Mouse (Mus musculus) regulatory T cell (primary cell): Measurements from ENCODE around the gene Eif4g3.

Source experiments
- in situ Hi-C: fragments of 300-600 bp; cut with MboI, MseI; formaldehyde crosslinking; loops from one replicate; pipeline ENCODE4 v1.15.1; 2025; ENCODE audit warnings: high pct_unique_total_duplicates

The Eif4g3 gene

DNA sequence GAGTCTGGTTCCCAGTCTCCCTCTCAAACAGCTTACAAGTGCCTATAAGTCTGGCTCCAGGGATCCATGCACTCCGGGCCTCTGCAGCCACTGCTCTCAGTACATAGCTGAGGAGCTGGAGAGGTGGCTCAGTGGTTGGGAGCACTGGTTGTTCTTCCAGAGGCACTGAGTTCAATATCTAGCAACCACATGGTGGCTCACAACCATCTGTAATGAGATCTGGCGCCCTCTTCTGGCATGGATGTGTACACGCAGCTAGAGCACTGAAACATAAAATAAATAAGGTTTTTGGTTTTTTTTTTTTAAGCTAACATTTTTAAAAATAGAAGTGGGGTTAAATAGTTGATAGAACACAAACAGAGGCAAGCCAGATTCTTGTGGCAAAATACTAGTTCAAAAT, 161.2 kb downstream of the Eif4g3 start:
- in situ Hi-C loops: loop anchor here (10.0 kb wide), 1 partner anchor 829 kb away; no protein-coding TSS in a partner anchor

DNA sequence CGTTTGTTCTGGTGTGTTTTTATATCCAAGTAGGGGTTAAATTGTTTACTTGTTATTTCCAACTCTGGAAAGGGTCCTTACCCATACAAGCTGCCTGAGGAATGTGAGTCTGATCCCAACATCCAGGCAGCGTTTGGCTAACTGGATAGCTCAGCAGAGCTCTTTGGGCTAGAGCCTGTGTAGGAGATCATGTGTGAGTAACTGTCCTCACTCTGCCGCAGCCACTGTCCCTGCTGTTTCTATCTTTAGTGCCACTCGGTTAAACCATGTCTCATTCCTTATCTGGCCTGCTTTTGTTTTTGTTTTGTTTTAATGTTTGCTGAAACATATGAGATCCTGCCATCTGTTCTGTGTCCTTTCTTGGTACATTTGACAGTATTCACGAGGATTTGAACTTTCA, 168.1 kb downstream of the Eif4g3 start:
- in situ Hi-C loops: no loop called here

DNA sequence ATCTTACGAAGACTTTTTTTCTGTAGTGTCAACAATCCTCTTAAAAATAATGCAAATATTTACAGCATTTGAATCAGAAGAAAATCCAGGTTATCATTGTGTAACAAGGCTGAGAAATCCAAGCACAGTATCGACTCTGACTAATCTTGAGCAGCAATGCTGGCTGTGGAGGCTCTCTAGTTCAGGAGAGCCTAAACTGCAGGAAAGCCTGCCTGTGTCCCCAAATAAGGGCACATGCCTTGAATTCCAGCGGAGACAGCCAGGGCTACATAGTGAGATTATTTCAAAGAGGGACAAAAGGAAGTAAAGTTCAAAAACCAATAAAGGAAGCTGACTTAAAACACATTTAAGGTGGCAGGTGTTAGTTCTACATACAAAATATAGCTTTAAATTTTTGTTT, 168.7 kb downstream of the Eif4g3 start:
- in situ Hi-C loops: no loop called here

DNA sequence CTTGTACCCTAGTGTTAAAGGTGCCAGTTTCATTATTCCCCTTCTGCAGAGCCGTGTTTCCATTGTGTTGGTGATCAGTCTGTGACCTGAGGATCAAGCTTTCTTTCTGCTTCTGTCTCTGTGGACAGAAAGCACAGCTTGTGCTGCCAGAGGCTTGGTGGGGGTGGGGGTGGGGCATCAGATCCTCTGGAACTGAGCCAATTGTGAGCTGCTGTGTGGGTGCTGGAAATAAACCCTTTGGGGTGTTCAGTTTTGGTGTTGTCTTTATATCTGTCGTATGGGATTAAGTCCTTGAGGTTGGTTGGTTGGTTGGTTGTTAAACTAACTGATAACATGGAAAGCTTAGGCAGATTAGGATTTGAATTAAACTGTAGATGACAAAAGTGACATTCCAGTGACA, 171.0 kb downstream of the Eif4g3 start:
- in situ Hi-C loops: no loop called here

DNA sequence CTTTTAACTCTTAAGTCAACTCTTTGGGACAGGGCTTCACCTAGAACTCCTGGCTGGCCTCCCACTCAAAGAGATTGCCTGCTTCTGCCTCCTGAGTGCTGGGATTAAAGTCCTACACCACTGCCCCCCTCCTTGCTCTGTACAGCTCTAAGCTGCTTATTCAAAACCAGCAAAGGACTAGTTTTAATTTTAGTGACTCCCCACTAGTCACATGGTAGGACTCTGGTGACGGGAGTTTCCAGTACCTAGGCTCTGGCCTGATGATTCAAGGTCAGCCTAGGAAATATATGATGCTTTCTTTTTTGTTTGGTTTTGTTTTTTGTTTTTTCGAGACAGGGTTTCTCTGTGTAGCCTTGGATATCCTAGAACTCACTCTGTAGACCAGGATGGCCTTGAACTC, 172.0 kb downstream of the Eif4g3 start:
- in situ Hi-C loops: no loop called here

DNA sequence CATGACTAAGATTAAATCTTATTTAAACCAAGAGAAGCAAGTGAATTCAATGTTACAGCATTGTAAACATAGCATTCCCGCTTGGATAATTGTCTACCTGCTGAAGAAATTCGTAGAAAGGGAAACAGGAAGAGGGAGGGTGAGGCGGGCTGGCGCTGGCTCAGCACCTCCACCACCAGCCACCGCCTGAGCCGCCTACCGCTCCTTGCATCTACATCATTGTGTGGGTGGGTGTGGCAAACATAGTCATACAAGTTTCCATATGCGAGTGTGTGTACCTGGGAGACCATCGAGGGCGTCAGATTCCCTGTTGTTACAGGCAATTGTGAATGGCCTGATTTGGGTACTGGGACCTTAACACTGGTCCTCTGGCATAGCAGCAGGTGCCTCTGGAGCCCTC, 173.7 kb downstream of the Eif4g3 start:
- in situ Hi-C loops: no loop called here

DNA sequence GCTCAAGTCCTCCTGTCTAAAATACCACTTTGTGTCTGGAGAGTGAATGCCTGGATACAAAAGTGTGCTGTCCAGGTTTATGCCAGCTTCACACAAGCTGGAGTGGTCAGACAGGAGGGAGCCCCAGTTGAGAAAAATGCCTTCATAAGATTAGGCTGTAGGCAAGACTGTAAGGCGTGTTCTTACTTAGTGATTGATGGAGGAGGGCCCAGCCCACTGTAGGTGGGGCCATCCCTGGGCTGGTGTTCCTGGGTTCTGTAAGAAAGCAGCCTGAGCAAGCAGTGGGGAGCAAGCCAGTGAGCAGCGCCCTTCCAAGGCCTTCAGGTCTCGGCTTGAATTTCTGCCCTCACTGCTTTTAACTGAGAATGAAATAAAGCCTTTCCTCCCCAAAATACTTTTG, 175.3 kb downstream of the Eif4g3 start:
- in situ Hi-C loops: no loop called here

DNA sequence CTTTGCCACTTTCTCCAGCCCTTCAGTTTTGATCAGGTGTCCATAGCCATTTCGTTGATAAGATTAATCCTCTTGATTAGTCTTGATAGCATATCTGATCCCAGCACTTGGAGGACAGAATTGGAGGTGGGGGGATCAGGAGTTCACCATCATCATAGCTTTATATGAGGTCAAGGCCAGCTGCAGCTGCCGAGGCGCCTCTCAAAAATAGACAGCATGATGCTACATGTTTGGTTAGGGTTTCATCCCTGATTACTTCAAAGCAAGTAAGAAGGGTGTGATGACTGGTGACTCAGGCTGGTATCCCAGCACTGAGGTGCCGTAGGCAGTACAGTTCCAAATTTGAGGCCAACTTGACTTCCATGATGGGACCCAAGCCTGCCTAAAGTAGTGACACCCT, 176.6 kb downstream of the Eif4g3 start:
- in situ Hi-C loops: no loop called here

DNA sequence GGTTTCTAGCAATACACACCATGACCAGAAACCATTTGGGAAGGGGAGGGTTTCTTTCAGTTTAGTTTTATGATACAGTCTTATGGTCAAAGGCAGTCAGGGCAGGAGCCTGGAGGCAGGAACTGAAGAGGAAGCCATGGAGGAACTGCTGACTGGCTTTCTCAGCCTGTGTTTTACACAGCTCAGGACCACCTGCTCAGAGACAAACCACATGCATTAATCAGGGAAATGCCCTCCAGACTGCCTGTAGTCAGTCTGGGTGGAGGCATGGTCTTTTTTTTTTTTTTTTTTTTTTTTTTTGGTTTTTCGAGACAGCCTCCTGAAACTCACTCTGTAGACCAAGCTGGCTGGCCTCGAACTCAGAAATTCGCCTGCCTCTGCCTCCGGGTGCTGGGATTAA, 179.9 kb downstream of the Eif4g3 start:
- in situ Hi-C loops: no loop called here

DNA sequence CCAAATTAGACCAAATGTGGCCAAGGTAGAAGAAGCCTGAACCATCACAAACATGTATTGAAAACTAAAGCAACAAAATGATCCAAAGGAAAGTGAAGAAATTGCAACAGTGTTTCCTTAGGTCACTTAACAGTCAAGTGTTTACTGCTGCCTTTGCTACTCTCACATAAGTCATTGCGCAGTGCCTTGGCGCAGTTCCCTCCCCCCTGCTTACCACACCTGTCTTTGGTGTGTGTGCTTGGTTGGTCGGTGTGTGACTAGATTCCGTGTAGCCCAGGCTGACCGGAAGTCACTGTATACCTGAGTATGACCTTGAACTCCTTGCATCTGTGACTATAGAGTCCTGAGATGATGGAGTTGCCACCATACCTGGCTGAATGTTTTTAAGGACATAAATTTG, 186.6 kb downstream of the Eif4g3 start:
- in situ Hi-C loops: no loop called here

DNA sequence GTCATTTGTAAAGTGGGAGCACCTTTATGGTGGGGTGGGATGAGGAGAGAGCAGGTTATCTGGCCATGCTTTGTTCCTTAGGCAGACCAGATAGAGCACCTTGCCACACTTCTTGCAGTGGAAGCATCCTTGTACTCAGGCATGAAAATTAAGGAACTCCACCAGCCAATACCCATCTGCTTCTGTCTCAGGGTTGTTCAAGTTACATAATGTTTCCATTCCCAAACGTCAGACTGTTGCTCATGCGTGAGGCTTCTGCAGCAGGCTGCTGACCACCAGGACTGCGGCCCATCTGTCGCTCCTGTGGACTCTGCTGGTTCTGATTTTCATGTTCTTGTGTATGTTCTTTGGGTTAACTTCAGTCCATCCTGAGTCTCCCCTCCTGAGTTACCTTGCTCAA, 187.9 kb downstream of the Eif4g3 start:
- in situ Hi-C loops: loop anchor here (10.0 kb wide), 1 partner anchor 1936 kb away; the partner anchor contains the start of gene Tcea3

DNA sequence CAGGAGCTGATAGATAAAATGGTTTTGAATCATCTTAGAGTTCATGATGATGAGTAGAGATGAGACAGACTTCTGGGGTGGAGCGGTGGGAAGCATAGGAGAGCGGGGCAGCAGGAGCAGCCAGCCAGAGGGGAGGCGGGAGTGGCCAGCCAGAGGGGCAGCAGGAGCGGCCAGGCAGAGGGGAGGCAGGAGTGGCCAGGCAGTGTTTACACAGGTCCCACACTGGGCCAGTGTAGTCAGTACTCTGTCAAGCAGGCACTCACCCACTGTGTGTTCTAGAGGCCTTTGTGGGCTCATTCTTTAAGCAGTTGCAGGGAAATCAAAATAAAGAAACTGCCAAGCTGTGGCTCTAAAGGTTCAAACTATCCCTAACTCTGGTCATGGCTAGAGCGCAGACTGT, 191.2 kb downstream of the Eif4g3 start:
- in situ Hi-C loops: loop anchor here (10.0 kb wide), 1 partner anchor 1939 kb away; the partner anchor contains the start of gene Tcea3

DNA sequence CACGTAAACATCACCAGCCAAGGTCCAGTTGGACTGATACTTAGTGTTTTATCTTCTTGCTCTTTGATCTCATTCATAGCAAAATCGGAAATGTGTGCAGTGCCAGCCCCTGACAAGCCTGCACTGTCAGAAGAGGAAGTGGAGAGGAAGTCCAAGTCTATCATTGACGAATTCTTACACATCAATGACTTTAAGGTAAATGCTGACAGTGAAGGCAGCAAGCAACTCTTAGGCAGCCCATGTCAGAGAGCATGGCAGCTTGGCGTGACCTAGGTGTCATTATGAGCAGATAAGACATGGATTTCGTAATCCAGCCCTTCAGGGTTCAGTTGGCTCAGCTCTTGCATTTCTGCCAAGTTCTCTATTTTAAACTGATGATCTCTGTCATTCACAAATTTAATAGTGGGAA, 191.8 kb downstream of the Eif4g3 start:
- in situ Hi-C loops: loop anchor here (10.0 kb wide), 1 partner anchor 1940 kb away; the partner anchor contains the start of gene Tcea3

DNA sequence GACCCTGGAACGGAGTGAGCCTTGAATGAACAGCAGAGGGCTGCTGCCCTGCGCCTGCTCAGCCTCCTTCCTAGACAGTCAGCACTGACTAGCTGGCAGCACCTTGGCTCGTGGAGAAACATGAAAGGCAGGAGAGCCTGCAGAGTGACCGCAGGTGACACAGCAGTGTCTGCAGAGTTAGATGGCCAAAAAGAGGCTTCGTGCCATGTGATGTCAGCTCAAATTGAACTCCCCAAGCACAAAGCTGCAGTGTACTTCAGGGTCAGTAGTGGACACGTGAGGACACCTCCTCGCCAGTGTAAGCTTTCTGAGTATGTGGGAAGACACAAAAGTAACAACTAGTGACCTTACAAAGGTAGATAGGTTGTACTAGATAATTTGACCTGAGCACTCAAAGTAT, 193.1 kb downstream of the Eif4g3 start:
- in situ Hi-C loops: loop anchor here (10.0 kb wide), 1 partner anchor 1941 kb away; the partner anchor contains the start of gene Tcea3

DNA sequence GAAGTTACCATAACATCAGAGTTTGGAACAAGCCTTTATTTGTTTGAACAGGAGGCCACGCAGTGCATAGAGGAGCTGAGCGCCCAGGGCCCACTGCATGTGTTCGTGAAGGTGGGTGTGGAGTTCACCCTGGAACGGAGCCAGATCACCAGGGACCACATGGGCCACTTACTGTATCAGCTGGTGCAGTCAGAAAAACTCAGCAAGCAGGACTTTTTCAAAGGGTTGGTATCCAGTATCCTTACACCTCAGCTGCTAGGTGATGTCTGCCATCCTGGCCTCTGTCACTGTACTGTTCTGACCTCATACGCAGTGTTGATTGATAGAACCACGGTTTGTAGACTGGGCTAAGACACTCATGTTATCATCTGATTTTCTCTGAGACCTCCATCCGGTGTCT, 195.2 kb downstream of the Eif4g3 start:
- in situ Hi-C loops: loop anchor here (10.0 kb wide), 1 partner anchor 1943 kb away; the partner anchor contains the start of gene Tcea3

DNA sequence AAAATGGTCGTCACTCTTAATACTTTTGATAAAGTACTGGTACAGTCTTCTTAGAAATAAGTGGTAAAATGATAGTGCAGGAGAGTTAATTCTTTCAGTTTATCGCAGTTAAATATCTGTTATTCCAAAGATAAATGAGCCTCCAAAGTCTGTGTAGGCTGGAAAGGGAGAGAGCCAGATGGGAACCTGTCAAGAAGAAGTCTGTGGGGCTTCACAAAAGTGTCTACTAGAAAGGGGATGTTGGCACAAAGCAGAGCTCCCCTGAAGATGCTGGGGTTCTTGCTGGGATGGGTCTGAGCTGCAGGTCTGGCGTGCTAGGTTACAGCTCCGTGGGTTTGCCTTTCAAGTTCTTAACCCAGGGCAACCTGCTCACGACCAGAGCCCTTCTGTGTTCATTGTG, 199.7 kb downstream of the Eif4g3 start:
- in situ Hi-C loops: no loop called here

DNA sequence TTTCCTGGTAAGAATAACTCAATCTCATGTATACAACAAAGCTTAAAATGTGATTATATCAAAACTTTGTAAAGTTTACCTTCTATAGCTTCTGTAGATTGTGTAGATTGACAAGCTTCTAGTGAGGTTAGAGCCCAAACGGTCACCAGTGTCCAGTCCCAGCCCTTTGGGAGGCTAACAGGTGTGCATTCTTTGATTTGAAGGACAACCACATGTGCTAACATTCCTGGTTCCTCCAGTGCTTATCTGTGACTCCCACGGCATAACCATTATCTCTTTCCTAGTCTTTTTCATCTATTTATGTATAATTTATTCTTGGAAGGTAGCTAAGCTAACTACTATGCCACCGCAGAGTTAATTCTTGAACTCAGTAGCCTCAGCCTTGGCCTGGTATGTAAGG, 207.9 kb downstream of the Eif4g3 start:
- in situ Hi-C loops: no loop called here

DNA sequence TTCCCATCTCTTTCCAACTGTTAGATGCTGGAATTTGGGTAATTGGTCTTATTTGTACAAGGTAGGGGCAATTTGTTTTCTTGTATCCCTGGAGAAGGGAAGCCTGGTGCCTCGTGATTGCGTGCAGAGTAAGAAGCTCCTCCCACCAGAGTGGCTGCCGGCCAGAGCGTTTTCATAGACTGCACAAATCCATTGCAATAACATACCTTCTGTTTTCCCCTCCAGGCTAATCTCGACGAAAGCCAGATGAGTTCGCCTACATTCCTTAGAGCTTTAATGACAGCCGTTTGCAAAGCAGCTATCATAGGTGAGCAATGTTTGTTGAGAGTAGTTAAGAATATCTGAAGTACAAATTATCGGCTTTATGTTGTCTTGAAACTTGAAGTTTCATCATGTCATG, 208.9 kb downstream of the Eif4g3 start:
- in situ Hi-C loops: no loop called here

DNA sequence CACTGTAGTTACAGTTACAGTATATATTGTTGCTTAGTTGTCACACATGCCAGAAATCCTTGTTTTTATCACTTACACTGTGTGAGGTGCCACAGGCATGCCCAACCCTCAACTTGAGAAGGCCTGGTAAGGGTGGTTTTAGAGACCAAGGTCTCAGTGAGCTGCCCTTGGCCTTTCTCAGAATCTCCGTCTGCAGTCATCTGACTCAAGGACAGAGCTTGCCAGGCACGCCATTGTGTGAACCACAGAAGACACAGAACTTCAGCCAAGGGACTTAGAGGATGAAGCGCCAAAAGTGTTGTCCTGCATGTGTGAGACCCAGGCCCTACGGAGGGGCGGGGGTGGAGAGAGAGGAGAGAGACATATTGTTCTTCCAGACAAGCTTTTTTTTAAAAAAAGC, 217.3 kb downstream of the Eif4g3 start:
- in situ Hi-C loops: loop anchor here (5.0 kb wide), 1 partner anchor 878 kb away; no protein-coding TSS in a partner anchor

DNA sequence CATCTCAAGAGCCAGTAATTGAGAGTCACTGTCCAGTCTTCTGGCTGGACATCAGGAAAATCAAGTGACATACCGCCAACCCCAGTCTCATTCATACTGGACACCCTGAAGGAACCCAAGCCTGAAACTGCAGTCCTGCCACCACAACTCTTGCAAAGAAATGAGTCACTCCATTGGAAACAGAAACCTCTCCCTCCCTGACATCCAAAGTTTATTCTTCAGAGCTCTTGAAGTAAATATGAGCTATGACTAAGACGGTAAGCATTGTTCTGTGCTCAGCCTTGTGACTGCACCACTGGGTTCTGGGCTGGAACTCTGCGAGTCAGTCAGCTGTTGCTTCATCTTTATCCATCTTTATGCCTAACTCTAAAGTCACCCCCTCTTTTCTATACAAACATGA, 221.0 kb downstream of the Eif4g3 start:
- in situ Hi-C loops: loop anchor here (5.0 kb wide), 1 partner anchor 882 kb away; no protein-coding TSS in a partner anchor

DNA sequence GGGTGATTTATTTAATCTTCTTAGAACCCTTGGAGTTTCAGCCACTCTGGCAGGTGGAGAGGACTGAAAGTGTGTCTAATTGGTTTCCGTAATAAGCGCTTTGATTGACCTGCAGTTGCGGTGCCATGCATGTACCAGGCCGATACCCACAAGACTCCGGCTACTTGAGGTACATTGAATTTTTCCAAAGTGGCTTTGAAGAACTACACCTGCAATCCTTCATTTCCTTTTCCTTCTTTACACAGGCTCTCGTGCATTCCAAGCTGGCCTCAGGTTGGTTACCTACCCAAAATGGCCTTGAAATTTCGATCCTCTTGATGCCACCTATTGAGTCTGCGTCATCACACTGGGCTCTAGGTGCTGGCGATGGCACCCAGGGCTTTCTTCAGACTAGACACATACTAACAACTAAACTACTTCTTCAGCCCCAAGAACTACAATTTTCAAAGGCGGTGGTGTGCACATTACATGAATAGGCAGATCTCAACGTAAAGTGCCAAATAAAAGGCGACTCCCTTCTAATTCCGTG, 222.9 kb downstream of the Eif4g3 start:
- in situ Hi-C loops: loop anchor here (5.0 kb wide), 1 partner anchor 977 kb away; the partner anchor contains the start of gene Capzb

DNA sequence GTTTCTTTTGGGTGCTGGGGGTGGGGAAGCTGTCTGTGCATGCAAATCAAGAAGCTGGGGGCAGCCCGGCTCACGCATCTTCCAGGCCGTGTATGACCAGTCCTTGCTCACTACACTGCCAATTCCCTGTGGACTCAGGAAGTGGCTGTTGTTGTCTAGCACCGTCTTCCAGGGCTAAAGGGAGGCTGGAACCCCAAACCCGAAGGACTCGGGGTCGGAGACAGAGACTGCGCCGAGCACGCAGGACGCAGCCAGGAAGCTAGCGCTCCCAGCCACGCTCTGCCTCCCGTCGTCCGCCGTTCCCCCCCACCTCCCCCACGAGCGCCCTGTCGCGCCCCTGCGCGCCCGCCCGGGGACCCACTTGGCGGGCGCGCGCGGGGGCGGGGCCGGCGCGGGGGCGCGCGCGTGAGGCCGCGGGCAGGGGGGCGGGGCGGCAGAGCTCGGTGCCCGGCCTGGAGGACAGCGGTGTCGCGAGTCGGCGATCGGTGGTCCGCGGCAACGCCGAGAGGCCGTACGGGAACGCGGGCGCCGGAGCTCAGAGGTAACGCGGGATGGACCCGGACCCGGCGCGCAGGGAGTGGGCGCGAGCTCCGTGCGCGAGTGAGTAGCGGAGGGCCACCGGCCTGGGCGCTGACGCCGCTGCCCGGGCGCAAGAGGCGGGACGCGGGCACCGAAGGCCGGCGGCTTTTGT, 223.5 kb downstream of the Eif4g3 start, which contains the start of gene Hp1bp3:
Hp1bp3 (plus strand) TSS at position 97 of the 691 bp plus-strand sequence.
- in situ Hi-C loops: loop anchor here (5.0 kb wide), 1 partner anchor 976 kb away; the partner anchor contains the start of gene Capzb

DNA sequence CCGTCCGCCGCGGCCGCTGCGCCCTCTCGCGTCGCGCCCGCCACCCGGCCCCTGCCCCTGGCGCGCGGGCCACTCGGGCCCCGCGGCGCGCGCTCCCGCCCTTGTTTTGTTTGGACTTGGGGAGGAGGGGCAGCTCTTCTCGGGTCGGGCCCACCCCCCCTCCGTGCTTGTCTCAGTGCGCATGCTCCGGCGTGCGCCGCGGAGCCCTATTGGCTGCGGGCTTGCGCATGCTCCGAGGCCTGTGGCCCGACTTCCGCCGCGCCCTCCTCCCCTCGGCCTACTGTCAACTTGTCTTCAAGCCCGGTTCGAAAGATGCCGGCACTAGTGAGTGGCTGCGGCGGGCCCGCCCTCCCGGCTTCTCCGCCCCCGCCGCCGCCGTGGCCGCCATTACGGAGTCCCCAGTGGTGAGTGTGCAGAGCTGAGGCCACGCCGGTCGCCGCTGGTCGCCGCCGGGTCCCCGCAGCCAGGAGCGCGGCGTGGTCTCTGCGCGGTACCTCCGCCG, 224.1 kb downstream of the Eif4g3 start:
- in situ Hi-C loops: loop anchor here (5.0 kb wide), 1 partner anchor 975 kb away; the partner anchor contains the start of gene Capzb
